In the genomic region with DNA sequence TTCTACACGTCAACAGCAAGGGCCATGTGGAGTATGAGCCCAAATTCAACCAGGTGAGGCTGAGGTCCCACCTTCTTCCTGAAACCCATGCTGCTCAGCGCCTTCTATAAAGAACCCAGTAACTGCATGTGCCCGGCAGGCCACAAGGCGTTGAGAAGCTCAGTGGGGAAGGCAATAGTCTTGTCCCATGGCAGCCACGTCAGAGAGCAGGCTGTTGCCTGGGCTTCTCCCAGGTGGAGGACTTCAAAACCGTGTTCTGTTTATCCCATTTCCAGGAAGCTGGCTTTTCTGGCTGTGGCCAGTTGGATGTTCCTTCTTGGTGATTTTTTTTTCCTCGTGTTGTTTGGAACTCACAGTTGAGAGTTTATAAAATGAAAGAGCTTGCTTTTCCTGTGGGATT, we compare ENCODE assay signal across 30 mouse cellular contexts. TPM values are rescaled to one million over a fixed set of nuclear protein-coding genes. Genes with fewer than 3 reads are reported as not detected.
A peak's percentile ranks its signal among the peaks of the same experiment; 100 is the strongest.
DNase-seq lines count a peak whose midpoint lies in the region; ATAC-seq and TF ChIP-seq lines count a peak whose summit lies in the region.
"Had no signal": no experiment of that assay in that cellular context is flagged by ENCODE, and none has a peak within 500 bp of the region (broad histone marks: within the 10 kb centered on the region; RNA-seq: fewer than 3 reads in every experiment).

No protein-coding gene starts in this region.

- no peak for ATAC-seq in stomach, postnatal 0 days (ENCODE audit: low FRiP score, low TSS enrichment)
- ATAC-seq: CD4-positive, CD25-positive, alpha-beta regulatory T cell, adult 4 months; forebrain, embryonic 13.5 days; forebrain, embryonic 16.5 days; hindbrain, postnatal 0 days; inflammation-experienced regulatory T-cells, adult 6 months; intestine, embryonic 16.5 days had no signal

- peaks cover 2% of the 10 kb centered on the region; the same call in 1 of the 2 replicates for H3K4me1 ChIP-seq in heart, adult 2 months (ENCODE audit: control insufficient read depth, insufficient read depth, low read length)
- H3K4me1 ChIP-seq in stomach, postnatal 0 days (replicated peaks; ENCODE audit: control insufficient read depth, insufficient read depth), result no peaks in the 10 kb centered on the region
- H3K4me1 ChIP-seq: embryonic facial prominence, embryonic 12.5 days; embryonic facial prominence, embryonic 15.5 days; forebrain, embryonic 13.5 days had no signal

- no peaks in the 10 kb centered on the region for H3K79me2 ChIP-seq in heart, adult 2 months (replicated peaks; ENCODE audit: control insufficient read depth, insufficient read depth, low read length)

- no peaks in the 10 kb centered on the region for H3K36me3 ChIP-seq in heart, adult 2 months (ENCODE audit: control insufficient read depth, insufficient read depth, low read length)
- H3K36me3 ChIP-seq in stomach, postnatal 0 days (ENCODE audit: control insufficient read depth, insufficient read depth, low read length), result no peaks in the 10 kb centered on the region
- H3K36me3 ChIP-seq: embryonic facial prominence, embryonic 12.5 days; embryonic facial prominence, embryonic 15.5 days; heart, embryonic 10.5 days; heart, embryonic 13.5 days had no signal

- peak; percentile 92 for DNase-seq in heart, adult 11 months
- no peak for DNase-seq in heart, adult 2 months
- DNase-seq in ES-CJ7 (ENCODE audit: low read depth, low spot score) (peak; percentile 22), R1 (ENCODE audit: low read depth, low spot score) (peak; percentile 35)
- no peak for DNase-seq in stomach, postnatal 0 days (ENCODE audit: low spot score)
- DNase-seq in ovary, postnatal 10 days (ENCODE audit: low spot score), result no peak
- DNase-seq: adrenal gland, postnatal 14 days; cerebellum, adult 11 months; cerebellum, adult 2 months; cerebellum, adult 9-11 months; cerebellum, postnatal 25 days; gastrocnemius, postnatal 36 days; heart, adult 18-20 months; heart, postnatal 14 days; heart, postnatal 4 days had no signal

- intact Hi-C loops in heart, adult 2 months (cut with DNase I), result no loop called here

- 61% methylated on average over 7 of the region's 7 CpGs for WGBS in heart, adult 2 months
- 36% methylated on average over 7 of the region's 7 CpGs for WGBS in stomach, postnatal 0 days

- TF ChIP-seq POLR2A in heart, adult 2 months (IDR thresholded peaks at IDR 0.05; ENCODE audit: insufficient read depth, low read depth, low read length), result no peak

- TF ChIP-seq CTCF in heart, adult 2 months (IDR thresholded peaks at IDR 0.05), result no peak
- 0 out of 2 replicates have a peak, but pooled peaks have one; percentile 10 for TF ChIP-seq CTCF in stomach, postnatal 0 days (IDR thresholded peaks at IDR 0.05; ENCODE audit: low read depth)

- H3K27me3 ChIP-seq in heart, adult 2 months (ENCODE audit: control insufficient read depth, insufficient read depth, low read length), result no peaks in the 10 kb centered on the region
- H3K27me3 ChIP-seq in stomach, postnatal 0 days (ENCODE audit: control insufficient read depth, insufficient read depth, low read length), result no peaks in the 10 kb centered on the region
- H3K27me3 ChIP-seq: embryonic facial prominence, embryonic 12.5 days; embryonic facial prominence, embryonic 15.5 days; forebrain, embryonic 13.5 days; heart, embryonic 13.5 days had no signal

- TF ChIP-seq EP300 in heart, adult 2 months (IDR thresholded peaks at IDR 0.05; ENCODE audit: insufficient read depth, low read depth, low read length), result no peak
- TF ChIP-seq EP300 in stomach, postnatal 0 days (optimal IDR thresholded peaks at IDR 0.05), result no peak

- H3K4me3 ChIP-seq in heart, adult 2 months, result no peak overlapping the region
- no peak overlapping the region for H3K4me3 ChIP-seq in stomach, postnatal 0 days (ENCODE audit: low read depth, low read length)
- H3K4me3 ChIP-seq: embryonic facial prominence, embryonic 12.5 days; embryonic facial prominence, embryonic 15.5 days; forebrain, embryonic 13.5 days; heart, embryonic 10.5 days; heart, embryonic 13.5 days had no signal

- H3K9ac ChIP-seq in heart, adult 2 months (ENCODE audit: low read depth, low read length), result no peak overlapping the region
- no peak overlapping the region for H3K9ac ChIP-seq in stomach, postnatal 0 days (ENCODE audit: low read length)
- H3K9ac ChIP-seq: embryonic facial prominence, embryonic 12.5 days; embryonic facial prominence, embryonic 15.5 days; forebrain, embryonic 13.5 days; heart, embryonic 13.5 days; hindbrain, embryonic 14.5 days had no signal

- H3K9me3 ChIP-seq in stomach, postnatal 0 days (ENCODE audit: control insufficient read depth, low read length), result no peaks in the 10 kb centered on the region
- H3K9me3 ChIP-seq: embryonic facial prominence, embryonic 12.5 days; embryonic facial prominence, embryonic 15.5 days; forebrain, embryonic 13.5 days; heart, embryonic 10.5 days; heart, embryonic 13.5 days had no signal

- H3K27ac ChIP-seq in heart, adult 2 months, result no peak overlapping the region
- H3K27ac ChIP-seq in stomach, postnatal 0 days (replicated peaks), result 0 out of 2 replicates have a peak overlapping the region, but pooled peaks have one; percentile 18
- H3K27ac ChIP-seq: embryonic facial prominence, embryonic 12.5 days; embryonic facial prominence, embryonic 15.5 days; forebrain, embryonic 13.5 days; heart, embryonic 10.5 days; heart, embryonic 13.5 days; hindbrain, embryonic 14.5 days; hindbrain, postnatal 0 days had no signal

- H3K4me2 ChIP-seq in stomach, postnatal 0 days (replicated peaks; ENCODE audit: low read depth), result no peak overlapping the region
- H3K4me2 ChIP-seq: embryonic facial prominence, embryonic 12.5 days; embryonic facial prominence, embryonic 15.5 days; forebrain, embryonic 13.5 days; heart, embryonic 13.5 days; hindbrain, embryonic 14.5 days had no signal

RNA-seq across cellular contexts. Expression of a gene that starts 21.3 kb away (rescaled TPM):
- 1 to 10 TPM; 3.8 to 7.9 TPM for total RNA-seq in heart, adult 2 months (2021)
- polyA plus RNA-seq in heart, adult 2 months (2012; rRNA removed), result 41.9 TPM in 2 replicates
- 2.6 and 2.8 TPM in 2 replicates for polyA plus RNA-seq in stomach, postnatal 0 days (2015; fragmentation: Nextera tagmentation; extraction: Ambion mirVana)
- polyA plus RNA-seq: C2C12 had no signal

RNA-seq across cellular contexts. Expression of a gene that starts 33.3 kb away (rescaled TPM):
- 1 to 10 TPM; 1.3 to 1.8 TPM for total RNA-seq in heart, adult 2 months (2021)
- 4.3 TPM in 2 replicates for polyA plus RNA-seq in heart, adult 2 months (2012; rRNA removed)
- polyA plus RNA-seq in stomach, postnatal 0 days (2015; fragmentation: Nextera tagmentation; extraction: Ambion mirVana), result 12.2 and 14.1 TPM in 2 replicates

RNA-seq across cellular contexts. Expression of a gene that starts 49.1 kb away (rescaled TPM):
- total RNA-seq in heart, adult 2 months (2021), result under 1 TPM in 1 of 2 experiments, not detected in 1; 0.31 TPM
- polyA plus RNA-seq in heart, adult 2 months (2012; rRNA removed), result 0.35 TPM in 1 of 2 replicates, not detected in the other
- polyA plus RNA-seq in stomach, postnatal 0 days (2015; fragmentation: Nextera tagmentation; extraction: Ambion mirVana), result 1.9 and 2.1 TPM in 2 replicates
- total RNA-seq: adrenal gland, adult 2 months; adrenal gland, postnatal 14 days; gastrocnemius, adult 8-10 months; heart, postnatal 14 days had no signal

RNA-seq across cellular contexts. Expression of a gene that starts 50.4 kb away (rescaled TPM):
- under 1 TPM; 0.66 to 0.84 TPM for total RNA-seq in heart, adult 2 months (2021)
- 1.00 and 1.3 TPM in 2 replicates for polyA plus RNA-seq in heart, adult 2 months (2012; rRNA removed)
- 0.73 and 0.93 TPM in 2 replicates for polyA plus RNA-seq in stomach, postnatal 0 days (2015; fragmentation: Nextera tagmentation; extraction: Ambion mirVana)
- total RNA-seq: common myeloid progenitor, adult 5-6 weeks had no signal

Comparison
In these comparisons a context has a peak if more than half of its experiments do, and no peak if none do; other contexts are left out.
1. DNase-seq: peak in heart, adult 11 months (single experiment), ES-CJ7 (single experiment) and R1 (single experiment); none in heart, adult 2 months (0 of 2), stomach, postnatal 0 days (single experiment) and ovary, postnatal 10 days (single experiment).
2. RNA of a gene that starts 21.3 kb away (polyA plus RNA-seq): 41.9 TPM in heart, adult 2 months; 2.6 to 2.8 TPM in stomach, postnatal 0 days; every median in the first group is over 10 times any median in the second.